Mouse (Mus musculus) liver, postnatal 0 days (tissue): ENCODE measurements around the gene Svep1. TPM values are rescaled to one million over a fixed set of nuclear protein-coding genes. Genes with fewer than 3 reads are reported as not detected.

ENCODE experiments used
- ATAC-seq: fragments of 200-750 bp; cut with Nextera tagmentation; 2 replicates; pipeline ENCODE4 v1.8.0; 2017; ENCODE audit warnings: mild to moderate bottlenecking, moderate library complexity
- DNase-seq: peaks from one replicate; pipeline ENCODE4 v3.0.0-alpha.2; 2016
- H3K27ac ChIP-seq: fragments of 300-500 bp; sonication (generic); 2 replicates; pipeline ENCODE4 v1.5.1; 2014; ENCODE audit warnings: antibody characterized with exemption, moderate library complexity, mild to moderate bottlenecking, low read depth
- H3K27me3 ChIP-seq: fragments of 300-500 bp; sonication (generic); 2 replicates; pipeline ENCODE4 v1.6.1; 2014; ENCODE audit warnings: low read length, control low read depth, mixed read lengths; ENCODE audit not compliant: insufficient read depth
- H3K36me3 ChIP-seq: fragments of 300-500 bp; sonication (generic); replicated peaks from 2 replicates; pipeline ENCODE4 v1.6.1; 2014; ENCODE audit warnings: mild to moderate bottlenecking, control low read depth, low read length, moderate library complexity, mixed read lengths; ENCODE audit not compliant: insufficient read depth
- H3K4me1 ChIP-seq: fragments of 300-500 bp; sonication (generic); 2 replicates; pipeline ENCODE4 v1.6.1; 2014; ENCODE audit warnings: antibody characterized with exemption, mild to moderate bottlenecking, control low read depth; ENCODE audit not compliant: insufficient read depth
- H3K4me2 ChIP-seq: fragments of 300-500 bp; sonication (generic); 2 replicates; pipeline ENCODE4 v1.6.1; 2014; ENCODE audit warnings: low read depth, mild to moderate bottlenecking, low read length, moderate library complexity, mixed read lengths
- H3K4me3 ChIP-seq: fragments of 300-500 bp; sonication (generic); 2 replicates; pipeline ENCODE4 v1.5.1; 2014; ENCODE audit warnings: low read depth, low read length
- H3K9ac ChIP-seq: fragments of 300-500 bp; sonication (generic); replicated peaks from 2 replicates; pipeline ENCODE4 v1.6.1; 2014; ENCODE audit warnings: mild to moderate bottlenecking, moderate library complexity
- H3K9me3 ChIP-seq: fragments of 300-500 bp; sonication (generic); 2 replicates; pipeline ENCODE4 v1.6.1; 2016; ENCODE audit warnings: mild to moderate bottlenecking, control low read depth, low read length, mixed read lengths
- CTCF ChIP-seq: sonication (generic); IDR thresholded peaks from 2 replicates; pipeline ENCODE4 v1.5.1; 2016; ENCODE audit warnings: antibody characterized with exemption, low read depth
- EP300 ChIP-seq: IDR thresholded peaks from 2 replicates; pipeline ENCODE4 v1.6.1; 2016; ENCODE audit warnings: antibody characterized with exemption, low read depth, mild to moderate bottlenecking
- WGBS: fragments of 180-500 bp; shearing (Covaris S2); extraction: QIAGEN DNeasy Blood & Tissue Kit; methylation state at CpG from one replicate; pipeline ENCODE4 v1.1.7; 2014; ENCODE audit not compliant: insufficient replicate concordance; 5-methylcytosine and 5-hydroxymethylcytosine counted together
- polyA plus RNA-seq: library from polyadenylated mRNA; unstranded; fragments of >200 nt; fragmentation: Nextera tagmentation; extraction: Ambion mirVana; gene quantifications from 2 replicates; pipeline ENCODE4 v1.2.1, GENCODE M21; 2015

Svep1 gene
- polyA plus RNA-seq, 1 experiment from 2014 or later, result 0.12 TPM

- Histone ChIP-seq H3K27me3 (no peaks in the 10 kb centered on the region), H3K36me3 (no peaks in the 10 kb centered on the region), H3K4me3 (no peak overlapping the region), H3K4me2 (no peak overlapping the region), H3K27ac (no peak overlapping the region), H3K4me1 (no peaks in the 10 kb centered on the region), H3K9me3 (no peaks in the 10 kb centered on the region; the same call in 1 of the 2 replicates), H3K9ac (no peak overlapping the region)
- ATAC-seq (no peak), DNase-seq (no peak)
- TF ChIP-seq EP300 (no peak), CTCF (no peak)
- 58% methylated on average over 4 of the region's 4 CpGs for WGBS
Measured at GRCm38 (mm10) chr4:58196795-58197194, 9.9 kb downstream of the Svep1 start.

- H3K9me3 ChIP-seq, result no peaks in the 10 kb centered on the region; the same call in 1 of the 2 replicates
- no peaks in the 10 kb centered on the region for H3K36me3 ChIP-seq
- TF ChIP-seq CTCF, result no peak
- no peak for TF ChIP-seq EP300
- no peak overlapping the region for H3K4me2 ChIP-seq
- ATAC-seq (no peak), DNase-seq (no peak)
- WGBS, result 82% methylated on average over 2 of the region's 2 CpGs
- H3K27me3 ChIP-seq, result no peaks in the 10 kb centered on the region
- no peaks in the 10 kb centered on the region for H3K4me1 ChIP-seq
- no peak overlapping the region for H3K4me3 ChIP-seq
- no peak overlapping the region for H3K27ac ChIP-seq
- H3K9ac ChIP-seq, result no peak overlapping the region
Measured at GRCm38 (mm10) chr4:58195936-58196335, 10.7 kb downstream of the Svep1 start.

- Histone ChIP-seq H3K36me3 (no peaks in the 10 kb centered on the region), H3K27ac (no peak overlapping the region), H3K9ac (no peak overlapping the region), H3K27me3 (no peaks in the 10 kb centered on the region), H3K9me3 (no peaks in the 10 kb centered on the region), H3K4me1 (no peaks in the 10 kb centered on the region), H3K4me3 (no peak overlapping the region), H3K4me2 (no peak overlapping the region)
- WGBS, result 77% methylated on average over 5 of the region's 5 CpGs
- TF ChIP-seq CTCF (no peak), EP300 (no peak)
- DNase-seq (no peak), ATAC-seq (no peak)
Measured at GRCm38 (mm10) chr4:58189281-58189680, 17.4 kb downstream of the Svep1 start.

- WGBS, result 60% methylated on average over 3 of the region's 3 CpGs
- Histone ChIP-seq H3K27me3 (no peaks in the 10 kb centered on the region), H3K27ac (no peak overlapping the region), H3K4me3 (no peak overlapping the region), H3K36me3 (no peaks in the 10 kb centered on the region), H3K4me1 (no peaks in the 10 kb centered on the region), H3K4me2 (no peak overlapping the region), H3K9ac (no peak overlapping the region), H3K9me3 (no peaks in the 10 kb centered on the region)
- TF ChIP-seq EP300, result no peak
- no peak for TF ChIP-seq CTCF
- DNase-seq (no peak), ATAC-seq (no peak)
Measured at GRCm38 (mm10) chr4:58185401-58185800, 21.3 kb downstream of the Svep1 start.

GRCm38 (mm10) chr4:58184681-58185341, 21.8 kb downstream of the Svep1 start:
- Histone ChIP-seq H3K4me2 (no peak overlapping the region), H3K9ac (no peak overlapping the region), H3K4me1 (no peaks in the 10 kb centered on the region), H3K36me3 (no peaks in the 10 kb centered on the region), H3K27me3 (no peaks in the 10 kb centered on the region), H3K4me3 (no peak overlapping the region), H3K9me3 (no peaks in the 10 kb centered on the region), H3K27ac (no peak overlapping the region)
- ATAC-seq (no peak), DNase-seq (no peak)
- 66% methylated on average over 5 of the region's 5 CpGs for WGBS
- no peak for TF ChIP-seq CTCF
- TF ChIP-seq EP300, result no peak

- no peak for DNase-seq
- Histone ChIP-seq H3K4me2 (no peak overlapping the region), H3K9me3 (no peaks in the 10 kb centered on the region), H3K4me1 (no peaks in the 10 kb centered on the region), H3K27ac (no peak overlapping the region), H3K4me3 (no peak overlapping the region), H3K9ac (no peak overlapping the region), H3K27me3 (no peaks in the 10 kb centered on the region), H3K36me3 (no peaks in the 10 kb centered on the region)
- WGBS, result 79% methylated on average over 4 of the region's 4 CpGs
- TF ChIP-seq EP300, result no peak
- no peak for TF ChIP-seq CTCF
- ATAC-seq, result no peak
Measured at GRCm38 (mm10) chr4:58183897-58184296, 22.8 kb downstream of the Svep1 start.
